Mouse (Mus musculus) cerebellum, postnatal 4 days (tissue): ENCODE measurements at regions not wholly inside any gene's neighbourhood (a gene's known extent, or its start where the extent isn't known, plus 50 kb on each side); places are given as distances from the start of the nearest gene placed in this dataset.

ENCODE experiments used
- DNase-seq, 2 experiments: peaks; one replicate each; pipeline ENCODE4 v3.0.0; 2022; ENCODE audit warnings: low spot score in 2 of 2, mixed read lengths in 1 of 2

DNA sequence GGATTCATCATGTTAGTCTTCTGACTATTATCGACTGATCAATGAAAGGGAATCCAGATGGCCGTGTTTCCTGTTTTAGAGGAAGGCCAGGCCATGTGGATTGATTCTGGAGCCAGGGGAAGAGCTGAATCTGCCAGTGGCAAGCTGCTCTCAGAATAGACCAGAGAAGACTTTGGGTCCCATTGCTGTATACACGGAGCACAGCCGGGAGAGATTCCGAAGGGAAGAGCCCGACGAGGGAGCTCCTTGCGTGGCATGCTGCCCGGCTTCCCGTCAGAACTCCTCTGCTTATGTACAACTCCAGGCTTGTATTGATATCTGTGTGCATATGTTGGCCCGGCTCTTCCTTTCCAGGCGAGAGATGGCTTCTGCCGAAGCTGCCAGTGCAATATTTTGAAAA is 252.2 kb upstream of the Trib2 start:
- DNase-seq = no peak

DNA sequence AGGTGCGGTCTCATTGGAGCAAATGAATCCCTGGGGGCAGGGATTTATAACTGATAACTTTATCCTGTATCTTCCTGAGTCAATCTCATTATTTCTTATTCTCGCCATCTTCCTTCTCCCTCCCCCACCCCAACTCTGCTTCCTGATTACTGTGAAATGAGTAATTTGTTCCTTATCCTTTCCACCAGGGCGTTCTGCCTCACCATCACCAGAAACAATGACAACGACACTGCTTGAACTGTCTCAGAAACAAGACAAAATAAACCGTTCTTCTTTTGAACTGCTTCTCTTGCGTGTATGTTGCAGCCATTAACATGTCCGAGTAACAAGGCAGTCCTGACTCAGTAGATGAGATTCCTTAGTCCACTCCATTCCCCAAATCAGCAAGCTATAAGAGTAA is 246.0 kb upstream of the Trib2 start:
- DNase-seq = no peak

DNA sequence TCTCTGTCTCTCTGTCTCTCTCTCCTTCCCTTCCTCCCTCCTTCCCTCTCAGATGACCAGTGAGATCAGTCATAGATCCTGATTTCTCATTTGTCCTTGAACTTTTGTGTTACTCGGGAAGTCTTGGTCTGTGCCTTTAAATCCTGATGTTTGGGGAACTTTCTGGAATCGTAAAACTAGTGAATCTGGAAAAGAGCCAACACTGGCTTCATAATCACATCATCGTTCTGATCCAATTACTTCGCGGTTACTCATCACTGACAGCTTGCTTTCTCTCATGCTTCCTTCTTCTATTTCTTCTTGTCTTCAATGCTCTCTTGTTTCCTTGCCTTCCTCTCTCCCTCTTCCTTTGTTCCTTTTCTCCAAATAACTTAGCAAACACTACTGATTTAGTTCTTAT is 243.7 kb upstream of the Trib2 start:
- DNase-seq = no peak

DNA sequence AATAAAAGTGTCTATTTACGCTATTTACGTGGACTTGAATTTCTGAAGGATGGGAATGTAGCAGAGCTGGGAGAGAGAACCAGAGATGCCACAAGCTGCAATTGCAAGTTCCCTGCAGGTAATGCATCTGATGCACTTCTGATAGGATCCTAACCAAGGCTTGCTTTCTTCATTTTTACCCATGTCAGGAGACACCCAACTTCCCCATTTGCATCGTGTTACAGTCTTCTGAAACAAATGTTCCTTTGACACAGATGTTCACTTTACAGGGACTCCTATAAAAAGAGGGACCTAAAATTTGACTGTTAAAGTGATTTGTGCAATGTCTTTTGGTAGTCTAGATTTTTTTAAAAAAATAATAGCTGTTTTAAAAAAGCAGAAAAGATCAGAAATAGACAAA is 241.5 kb upstream of the Trib2 start:
- DNase-seq = no peak

DNA sequence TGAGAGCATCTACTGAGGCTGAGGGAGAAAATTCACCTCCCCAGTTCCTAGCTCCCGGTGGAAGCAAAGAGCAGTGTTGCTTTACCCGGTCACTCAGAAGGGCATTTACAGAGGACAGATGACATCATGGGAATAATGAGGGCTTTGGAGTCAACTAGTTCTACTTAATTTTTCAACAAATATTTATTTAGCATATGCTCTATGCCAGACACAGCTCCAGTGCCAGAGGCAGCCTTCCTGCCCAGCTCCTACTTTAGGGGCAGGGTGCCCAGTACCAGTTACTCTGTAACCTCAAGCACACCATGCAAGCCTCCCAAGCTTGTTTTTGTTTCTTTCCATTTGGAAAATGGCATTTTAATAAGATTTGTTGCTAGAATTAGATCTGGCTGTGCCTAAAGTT is 240.1 kb upstream of the Trib2 start:
- DNase-seq = no peak

DNA sequence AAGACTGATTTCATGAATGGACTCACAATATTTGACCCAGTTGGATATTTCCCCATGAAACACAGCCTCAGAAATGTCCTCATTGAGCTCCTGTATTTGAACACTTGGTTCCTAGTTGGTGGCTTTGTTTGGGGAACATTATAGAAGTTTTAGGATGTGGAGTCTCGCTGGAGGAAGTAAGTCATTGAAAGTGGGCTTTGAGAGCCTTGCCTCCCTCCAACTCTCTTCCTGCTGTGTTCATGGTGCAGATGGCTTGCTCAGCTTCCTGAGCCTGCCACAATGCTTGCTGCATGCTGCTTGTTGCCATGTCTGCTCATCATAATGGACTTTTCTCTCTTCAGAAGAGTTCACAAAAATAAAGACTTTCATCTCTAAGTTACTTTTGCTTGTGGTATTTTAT is 239.5 kb upstream of the Trib2 start:
- no peak for DNase-seq

DNA sequence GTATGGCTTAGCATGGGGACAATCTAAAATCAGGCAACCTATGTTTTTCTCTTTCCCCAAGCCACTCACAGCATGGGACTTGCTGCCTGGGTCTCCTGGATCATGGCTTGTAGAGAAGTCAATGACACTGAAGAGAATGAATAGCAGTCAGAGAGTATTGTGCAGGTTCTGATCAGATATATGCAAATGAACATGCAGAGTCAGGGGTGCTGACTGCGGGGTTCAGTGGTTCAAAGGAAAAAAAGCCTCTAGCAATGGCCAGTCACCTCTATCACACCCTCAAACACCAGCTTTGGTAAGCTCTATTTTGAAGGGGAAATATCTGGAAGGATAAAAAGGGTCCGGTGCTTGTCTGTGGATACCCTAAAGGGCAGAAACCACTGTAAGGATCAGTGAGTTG is 237.9 kb upstream of the Trib2 start:
- no peak for DNase-seq

DNA sequence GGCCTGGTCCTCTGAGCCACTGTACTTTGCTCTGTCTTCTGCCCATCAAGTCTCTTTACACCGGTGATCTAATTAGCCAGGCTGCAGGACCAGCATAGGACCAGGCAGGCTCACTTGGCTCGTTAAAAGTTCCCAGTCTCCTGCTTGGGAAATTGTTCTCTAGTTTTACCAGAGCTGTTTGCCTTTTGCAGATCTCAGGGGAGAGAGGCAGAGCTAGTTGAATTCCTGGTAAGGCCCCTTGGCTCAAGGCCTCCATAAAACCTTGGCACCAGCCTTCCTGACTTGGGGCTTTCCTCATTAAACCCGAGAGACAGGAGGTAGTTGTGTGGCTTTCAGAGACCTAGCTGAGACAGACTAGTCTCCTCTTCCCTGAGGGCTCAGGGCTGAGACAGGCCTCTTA is 237.0 kb upstream of the Trib2 start:
- no peak for DNase-seq

DNA sequence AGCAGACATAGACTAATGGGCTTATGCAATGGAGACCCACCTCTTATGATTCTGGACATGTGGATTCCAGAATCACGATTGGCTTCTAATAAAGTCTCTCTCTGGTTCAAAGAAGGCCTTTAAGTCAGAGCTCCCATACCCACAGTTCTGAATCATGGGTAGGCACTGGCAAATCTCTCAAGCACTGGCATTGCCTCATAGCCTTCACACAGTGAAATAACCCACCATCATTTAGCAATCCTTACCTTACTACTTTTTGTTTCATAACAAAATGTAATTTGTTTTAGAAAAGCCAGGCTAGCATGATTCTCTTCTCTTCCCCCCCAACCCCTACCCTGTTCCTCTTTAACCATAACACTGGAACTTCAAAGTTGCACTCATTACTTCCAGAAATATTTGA is 236.3 kb upstream of the Trib2 start:
- DNase-seq = no peak

DNA sequence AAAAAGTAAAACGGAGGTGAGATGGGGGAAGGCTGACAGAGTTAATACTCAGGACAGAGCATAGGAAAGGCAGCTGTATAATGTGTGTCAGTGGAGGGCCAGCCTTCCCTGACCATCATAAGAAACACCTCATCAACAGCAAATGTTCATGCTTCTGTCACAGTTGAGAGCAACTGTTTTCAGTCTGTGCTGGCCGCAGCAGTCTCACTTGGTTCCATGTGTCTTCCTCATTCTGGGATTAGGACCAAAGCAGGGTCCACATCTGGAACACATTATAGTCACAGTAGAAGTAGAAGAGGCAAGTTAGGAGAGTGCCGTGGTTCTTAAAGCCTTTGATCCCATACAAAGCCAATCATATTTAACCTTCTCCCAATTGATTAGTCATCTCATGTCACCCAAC is 235.6 kb upstream of the Trib2 start:
- no peak for DNase-seq

DNA sequence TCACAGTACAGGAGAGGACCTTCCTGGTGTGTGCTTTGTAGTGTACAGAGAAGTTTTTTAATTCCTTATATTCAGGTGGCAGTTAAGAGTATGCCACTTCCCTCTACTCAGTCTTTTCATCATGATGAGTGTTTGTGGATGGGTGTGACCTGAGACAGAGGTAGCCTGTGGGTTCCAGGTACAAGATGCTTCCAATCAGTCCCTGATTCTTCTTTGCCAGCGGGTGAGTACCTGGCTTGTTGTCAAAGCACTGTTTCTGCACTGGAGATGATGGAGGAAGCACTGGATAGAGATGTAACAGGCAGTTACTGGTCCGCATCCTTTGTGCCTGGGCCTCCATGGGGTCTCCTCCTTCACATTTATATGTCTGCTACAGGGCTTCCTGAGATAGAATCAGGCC is 234.7 kb upstream of the Trib2 start:
- no peak for DNase-seq

DNA sequence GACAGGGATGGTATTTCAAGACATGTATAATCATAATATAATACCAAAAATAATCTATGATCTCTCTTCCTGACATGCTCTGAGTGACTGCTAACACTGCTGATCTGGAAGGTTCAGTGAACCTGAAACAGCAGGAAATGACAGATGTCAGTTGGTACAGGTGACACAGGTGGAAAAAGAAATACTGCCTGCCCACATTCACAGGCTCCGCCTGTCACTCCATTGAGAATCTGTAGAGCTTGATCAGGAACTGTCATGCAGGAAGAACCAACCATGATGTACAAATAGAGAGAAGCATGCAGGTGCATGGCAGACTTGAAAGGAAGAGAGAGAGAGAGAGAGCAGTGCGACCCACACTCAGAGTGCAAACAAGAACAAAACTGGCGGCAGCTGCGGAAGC is 232.8 kb upstream of the Trib2 start:
- DNase-seq = no peak

DNA sequence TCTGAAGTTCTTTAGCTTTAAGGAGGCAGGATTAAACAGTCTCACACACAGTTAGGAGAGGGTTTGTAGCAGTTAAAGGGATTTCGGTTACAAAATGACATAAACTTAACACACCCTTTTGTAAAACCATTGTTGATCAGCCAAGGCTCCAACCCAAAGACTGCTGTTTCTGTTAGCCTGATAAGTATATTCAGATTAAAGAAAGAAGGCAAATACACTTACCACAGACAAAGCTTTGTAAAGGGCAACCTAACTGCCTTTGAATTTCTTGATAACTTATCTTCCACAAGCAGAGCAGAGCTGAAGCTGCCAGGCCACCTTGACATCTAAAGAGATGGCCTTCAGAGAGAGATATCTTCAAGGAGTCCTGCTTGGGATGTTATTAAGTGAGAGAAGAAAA is 229.9 kb upstream of the Trib2 start:
- no peak for DNase-seq

DNA sequence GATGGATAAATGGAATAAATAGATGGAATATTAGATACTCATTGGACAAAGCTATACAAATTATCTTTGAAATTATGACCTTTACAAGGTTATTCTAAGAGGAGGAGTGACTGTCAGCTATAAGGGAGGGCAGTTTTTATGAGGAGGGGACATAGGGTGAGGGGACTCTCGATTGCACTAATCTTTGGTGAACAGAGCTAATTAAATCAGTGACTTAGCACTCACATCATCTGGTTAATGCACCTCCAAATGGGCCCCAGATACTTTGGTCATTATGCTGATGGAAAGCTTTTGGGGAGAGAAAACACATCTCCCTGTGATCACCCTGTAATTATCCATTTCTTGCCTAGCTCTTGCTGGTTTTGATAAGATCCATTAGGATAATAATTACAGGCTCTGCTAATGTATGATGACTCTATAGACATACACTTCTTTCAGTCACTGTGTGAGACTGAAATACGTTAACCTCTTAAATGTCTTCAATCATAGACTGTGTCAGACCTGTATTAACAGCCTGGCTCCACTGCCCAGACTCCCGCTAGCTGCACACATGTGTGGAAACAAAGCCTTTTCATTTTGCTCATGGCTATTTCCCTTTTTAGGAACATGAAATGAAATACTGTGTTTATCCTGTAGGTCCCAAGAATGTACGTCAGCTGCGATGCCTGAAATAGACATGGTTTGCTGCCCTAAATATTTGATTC is 229.2 kb upstream of the Trib2 start:
- no peak for DNase-seq

DNA sequence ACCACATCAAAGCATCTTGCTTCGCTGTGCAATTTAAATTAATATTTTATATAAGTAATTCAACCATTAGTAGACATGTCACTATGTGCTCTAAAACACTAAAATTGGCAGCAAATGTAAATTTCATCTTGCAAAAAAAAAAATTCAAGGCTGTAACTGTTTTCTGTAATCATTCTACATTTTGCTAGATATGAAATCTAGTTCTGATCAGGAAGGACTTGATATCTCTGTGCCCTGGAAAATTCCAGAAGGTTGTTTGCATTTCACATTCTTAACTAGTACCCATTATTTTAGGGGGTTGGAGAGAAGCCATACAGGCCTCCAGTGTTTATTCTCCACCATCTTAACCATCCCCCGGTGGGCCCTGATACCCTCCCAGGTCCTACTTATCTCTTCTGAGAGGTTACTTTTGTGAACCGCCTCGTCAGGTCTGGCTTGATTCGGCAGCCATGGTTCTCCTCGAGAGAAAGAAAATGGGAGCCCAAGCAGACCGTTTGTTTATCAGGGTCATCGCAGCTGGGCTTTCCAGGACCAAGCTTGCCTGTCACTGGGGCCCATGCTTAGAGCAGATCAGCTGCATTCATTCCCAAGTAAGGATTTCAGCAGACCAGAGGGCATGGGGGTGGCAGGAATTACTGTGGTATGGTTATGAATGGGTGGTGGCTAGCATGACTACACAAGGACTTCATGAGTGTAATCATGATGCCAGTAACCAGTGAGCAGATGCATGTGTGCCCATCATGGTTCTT is 226.9 kb upstream of the Trib2 start:
- DNase-seq = no peak

DNA sequence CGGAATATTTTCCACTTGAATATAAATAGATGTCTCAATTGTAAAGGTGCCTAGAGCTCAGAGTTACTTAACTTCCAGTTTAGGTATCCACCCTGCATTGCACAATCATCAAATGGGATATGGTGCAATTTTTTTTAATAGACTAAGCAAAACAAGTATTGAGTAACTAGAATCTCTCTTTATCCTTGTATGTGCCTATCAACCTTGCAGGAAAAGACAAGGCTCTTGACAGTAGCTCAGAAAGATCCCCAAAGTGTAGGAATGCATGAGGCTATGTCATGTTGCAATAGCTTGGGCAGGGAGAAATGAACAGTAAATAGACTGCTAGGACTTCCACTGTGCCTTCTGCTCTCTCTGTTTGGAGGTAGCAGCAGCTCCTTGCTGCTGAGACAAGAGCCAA is 225.6 kb upstream of the Trib2 start:
- DNase-seq = no peak

DNA sequence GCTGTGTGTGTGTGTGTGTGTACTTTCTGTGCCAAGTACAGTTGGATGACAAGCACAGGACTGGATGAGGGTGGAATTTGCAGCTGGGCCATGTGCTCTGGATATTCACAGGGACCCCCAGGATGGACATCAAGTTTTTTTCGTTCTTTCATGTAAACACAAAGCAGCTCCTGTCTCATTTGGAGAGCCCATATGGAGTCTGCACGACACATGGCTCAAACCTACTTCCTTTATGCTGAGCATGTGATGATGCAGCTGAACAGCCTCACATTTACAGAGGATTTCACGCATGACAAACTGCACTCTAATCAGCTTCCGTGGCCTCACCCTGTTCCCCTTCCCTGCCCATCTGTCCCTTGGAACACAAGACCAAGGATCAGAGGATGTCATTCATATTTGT is 224.4 kb upstream of the Trib2 start:
- no peak for DNase-seq

DNA sequence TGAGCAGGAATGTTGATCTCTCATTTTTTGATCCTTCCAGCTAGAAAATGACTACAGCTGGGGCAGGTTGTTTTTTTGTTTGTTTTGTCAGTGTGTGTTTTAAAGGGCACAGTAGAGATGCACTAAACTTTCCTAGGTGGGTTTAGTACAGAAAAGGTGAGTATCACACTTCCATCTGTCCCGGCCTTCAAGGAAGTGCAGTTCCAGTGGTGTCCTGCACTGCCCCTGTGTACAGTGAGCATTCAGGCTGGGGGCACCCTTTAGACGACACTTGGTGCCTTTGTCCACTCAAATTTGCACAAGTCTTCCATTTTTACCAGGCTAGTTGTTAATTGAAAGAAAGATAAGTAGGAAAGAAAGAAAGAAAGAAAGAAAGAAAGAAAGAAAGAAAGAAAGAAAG is 218.8 kb upstream of the Trib2 start:
- no peak for DNase-seq

DNA sequence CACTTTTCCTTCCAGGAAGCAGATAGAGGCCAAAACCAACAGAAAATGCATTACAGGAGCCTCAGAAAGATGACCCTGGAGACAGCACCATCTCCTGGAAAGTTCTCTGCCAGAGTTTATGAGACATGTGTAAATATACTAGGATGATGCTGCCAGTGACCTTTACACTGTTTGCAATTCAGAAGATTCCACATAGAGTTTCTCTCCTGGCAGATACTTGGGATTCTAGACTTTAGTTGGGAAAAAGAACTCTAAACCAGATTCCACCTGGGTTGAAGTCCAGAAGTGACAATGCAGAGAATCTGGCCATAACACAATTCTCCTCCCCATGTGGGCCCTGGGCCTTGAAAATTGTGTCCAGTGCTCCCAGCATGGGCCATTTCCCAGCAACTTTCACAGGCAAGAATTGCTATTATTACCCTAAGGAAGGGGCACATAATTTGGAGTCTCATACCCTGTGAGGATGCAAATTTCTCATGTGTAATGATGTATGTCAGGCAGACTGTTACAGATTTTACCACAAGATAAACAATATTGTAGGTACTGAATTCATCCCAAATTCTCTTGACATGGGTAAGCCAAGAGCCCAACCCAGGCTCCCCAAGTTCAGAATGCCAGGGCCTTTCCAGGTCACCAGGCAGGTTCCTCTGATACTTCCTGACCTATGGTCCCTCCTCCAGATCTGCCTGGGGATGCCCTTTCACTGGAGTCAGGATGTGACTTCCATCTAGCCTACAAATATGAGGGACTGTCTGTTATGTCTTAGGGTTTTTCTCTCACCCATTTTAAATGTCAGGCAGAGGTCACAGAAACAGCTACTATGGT is 218.2 kb upstream of the Trib2 start:
- no peak for DNase-seq

DNA sequence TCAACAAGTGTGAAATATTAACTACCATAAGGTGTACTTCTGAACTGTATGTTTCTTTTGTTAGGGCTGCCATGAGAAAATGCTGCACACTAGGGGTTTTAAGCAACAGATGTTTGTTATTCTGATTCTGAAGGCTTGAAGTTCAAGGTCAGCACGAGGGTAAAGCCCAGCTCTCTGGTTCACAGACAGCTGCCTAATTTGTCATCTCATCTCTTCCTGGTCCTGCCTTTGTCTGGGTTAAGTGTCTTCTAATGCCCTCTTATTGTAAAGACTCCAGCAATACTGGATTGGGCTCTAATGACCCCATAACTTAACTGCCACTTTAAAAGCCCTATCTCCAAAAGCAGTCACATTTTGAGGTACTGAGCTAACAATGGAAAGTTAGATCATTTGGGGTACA is 209.9 kb upstream of the Trib2 start:
- no peak for DNase-seq

DNA sequence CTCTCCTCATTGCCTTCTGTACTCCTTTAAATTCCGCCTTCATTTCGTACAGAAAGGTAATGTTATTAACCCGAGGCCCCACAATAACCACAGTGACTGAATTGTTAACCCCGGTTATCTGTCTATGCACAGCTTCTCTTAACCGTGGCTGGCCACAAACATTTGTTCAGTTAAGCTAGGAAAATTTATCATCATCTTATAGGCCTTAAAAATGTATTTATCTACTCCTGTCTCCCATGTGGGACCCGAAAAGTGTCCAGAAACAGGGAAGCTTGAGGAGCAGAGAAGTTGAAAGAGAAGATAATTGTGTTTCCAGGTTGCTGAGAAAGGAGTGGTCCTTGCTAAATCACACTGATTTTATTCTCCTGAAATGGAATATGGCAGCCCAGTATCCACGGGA is 206.6 kb upstream of the Trib2 start:
- no peak for DNase-seq

DNA sequence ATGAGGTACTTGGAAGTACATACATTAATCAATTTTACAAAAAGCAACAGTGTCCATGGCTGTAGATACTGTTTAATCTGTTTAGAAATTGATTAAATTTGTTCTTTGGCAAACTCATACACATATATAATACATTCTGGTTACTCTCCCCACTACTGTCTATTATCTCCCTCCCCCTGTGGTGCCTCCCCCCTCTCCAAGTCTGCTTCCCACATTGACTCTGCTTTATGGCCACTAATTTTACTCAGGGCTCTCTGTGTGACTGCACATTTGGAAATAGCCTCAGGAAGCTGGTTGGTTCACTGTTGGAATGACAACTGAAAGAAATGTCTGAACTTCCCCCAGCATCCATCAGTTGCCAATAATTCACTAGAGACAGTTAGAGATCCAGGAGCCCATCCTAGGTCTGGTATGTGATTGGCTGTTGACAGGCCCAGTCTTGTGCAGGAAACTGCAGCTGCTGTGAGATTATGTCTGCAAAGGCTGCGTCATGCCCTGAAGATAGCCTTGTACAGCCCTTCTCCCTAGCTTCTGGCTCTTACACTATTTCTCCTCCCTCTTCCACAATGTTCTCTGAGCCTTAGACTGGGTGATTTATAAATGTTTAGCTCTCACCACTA is 204.6 kb upstream of the Trib2 start:
- no peak for DNase-seq
